Mouse (Mus musculus) heart, adult 2 months (tissue): ENCODE measurements around the gene Rnft2.

Experiments used
- CTCF ChIP-seq: fragments of 200-600 bp; IDR thresholded peaks from 2 replicates; pipeline ENCODE4 v1.8.1; 2022; ENCODE audit warnings: antibody characterized with exemption, mild to moderate bottlenecking, moderate library complexity
- EP300 ChIP-seq: fragments of 200-500 bp; IDR thresholded peaks from 2 replicates; pipeline ENCODE4 v1.6.1; 2011; ENCODE audit warnings: low read depth, low read length, control low read depth; ENCODE audit not compliant: insufficient read depth
- POLR2A ChIP-seq: fragments of 200-500 bp; IDR thresholded peaks from 2 replicates; pipeline ENCODE4 v1.6.1; 2011; ENCODE audit warnings: mild to moderate bottlenecking, low read depth, low read length, control low read depth; ENCODE audit not compliant: insufficient read depth

DNA sequence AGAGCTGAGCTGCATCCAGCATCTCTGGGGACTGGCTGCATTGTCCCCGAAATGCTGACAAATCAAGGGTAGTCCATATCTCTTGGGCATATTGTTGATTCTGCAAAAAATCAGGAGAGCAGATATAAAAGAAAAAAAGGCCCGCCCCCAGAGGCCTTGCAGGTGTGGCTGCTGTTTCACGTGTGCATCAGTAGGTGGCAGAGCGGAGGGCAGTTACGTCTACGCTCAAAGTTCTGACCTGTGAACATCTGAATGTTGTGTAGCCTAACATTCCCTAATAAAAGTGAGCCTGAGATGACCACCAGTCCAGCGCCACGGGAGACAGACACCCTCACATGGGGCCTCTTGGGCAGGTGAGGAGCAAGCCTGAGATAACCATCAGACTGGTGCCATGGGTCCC, 21.4 kb upstream of the Rnft2 start:
- TF ChIP-seq CTCF (peak; percentile 60), POLR2A (no peak), EP300 (no peak)
